Mouse (Mus musculus) liver, embryonic 13.5 days (tissue): Measurements from ENCODE around the gene Vmn2r52. TPM values are rescaled to one million over a fixed set of nuclear protein-coding genes. Genes with fewer than 3 reads are reported as not detected.
"Not testable (repeated sequence)": the region's sequence is repeated elsewhere in the genome, so short reads cannot be mapped to it uniquely, and the experiment has no call there.

Experiments used
- ATAC-seq: fragments of 200-750 bp; cut with Nextera tagmentation; 2 replicates; pipeline ENCODE4 v1.8.0; 2017; ENCODE audit warnings: low read depth, mild to moderate bottlenecking, moderate number of reproducible peaks, moderate library complexity
- DNase-seq: peaks from one replicate; pipeline ENCODE4 v3.0.0; 2022
- H3K27ac ChIP-seq: fragments of 300-500 bp; sonication (generic); 2 replicates; pipeline ENCODE4 v1.5.1; 2015; ENCODE audit warnings: moderate library complexity, mild to moderate bottlenecking, inconsistent platforms
- H3K27me3 ChIP-seq: fragments of 300-500 bp; sonication (generic); 2 replicates; pipeline ENCODE4 v1.6.1; 2015; ENCODE audit warnings: mild to moderate bottlenecking, inconsistent platforms
- H3K36me3 ChIP-seq: fragments of 300-500 bp; sonication (generic); 2 replicates; pipeline ENCODE4 v1.6.1; 2015; ENCODE audit warnings: mild to moderate bottlenecking, inconsistent platforms
- H3K4me1 ChIP-seq: fragments of 300-500 bp; sonication (generic); replicated peaks from 2 replicates; pipeline ENCODE4 v1.6.1; 2015; ENCODE audit warnings: inconsistent platforms
- H3K4me2 ChIP-seq: fragments of 300-500 bp; sonication (generic); 2 replicates; pipeline ENCODE4 v1.6.1; 2015; ENCODE audit warnings: inconsistent platforms, mild to moderate bottlenecking, moderate library complexity
- H3K4me3 ChIP-seq: fragments of 300-500 bp; sonication (generic); replicated peaks from 2 replicates; pipeline ENCODE4 v1.5.1; 2015; ENCODE audit warnings: mild to moderate bottlenecking, inconsistent platforms
- H3K9ac ChIP-seq: fragments of 300-500 bp; sonication (generic); 2 replicates; pipeline ENCODE4 v1.6.1; 2015; ENCODE audit warnings: mild to moderate bottlenecking, inconsistent platforms
- H3K9me3 ChIP-seq: fragments of 300-500 bp; sonication (generic); replicated peaks from 2 replicates; pipeline ENCODE4 v1.6.1; 2016; ENCODE audit warnings: inconsistent platforms
- WGBS: fragments of 180-500 bp; shearing (Covaris S2); methylation state at CpG from one replicate; pipeline ENCODE4 v1.1.7; 2015; ENCODE audit not compliant: insufficient replicate concordance; 5-methylcytosine and 5-hydroxymethylcytosine counted together
- polyA plus RNA-seq: library from polyadenylated mRNA; unstranded; fragments of >200 nt; fragmentation: Nextera tagmentation; extraction: Ambion mirVana; gene quantifications from 2 replicates; pipeline ENCODE4 v1.2.1, GENCODE M21; 2015

Vmn2r52 gene
- polyA plus RNA-seq: not detected in 2 replicates

DNA sequence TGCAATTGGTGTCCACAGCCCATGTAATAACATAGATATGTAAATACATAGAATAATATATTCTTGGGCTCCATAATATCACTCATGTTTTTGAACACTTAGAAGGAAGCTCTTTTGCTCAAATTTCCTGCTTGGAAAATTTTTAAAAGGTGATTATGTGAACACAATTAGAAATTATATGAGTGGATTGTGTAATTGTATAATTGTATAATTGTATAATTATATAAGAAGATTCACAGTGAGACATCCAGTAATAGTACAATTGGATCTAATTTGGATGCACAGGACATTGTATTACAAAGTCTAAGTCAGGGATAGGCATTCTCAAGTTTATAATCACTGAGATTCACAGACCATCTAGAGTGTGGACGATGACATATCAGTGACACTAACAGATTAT lies at the start of gene Vmn2r52:
Gene Vmn2r52, minus strand, starts transcription at position 101 of the 400 bp plus-strand sequence.
- H3K9ac ChIP-seq: no peak within 1 kb of the TSS
- no peak within 1 kb of the TSS for H3K4me2 ChIP-seq
- no peak for ATAC-seq
- no peak within 1 kb of the TSS for H3K4me3 ChIP-seq
- H3K27ac ChIP-seq: no peak within 1 kb of the TSS
- H3K4me1 ChIP-seq: no peaks in the 10 kb centered on the region
- WGBS: 66% methylated on average over 1 of the region's 1 CpGs
- H3K27me3 ChIP-seq: no peaks in the 10 kb centered on the region
- no peaks in the 10 kb centered on the region for H3K36me3 ChIP-seq
- no peak for DNase-seq
- no peaks in the 10 kb centered on the region for H3K9me3 ChIP-seq

DNA sequence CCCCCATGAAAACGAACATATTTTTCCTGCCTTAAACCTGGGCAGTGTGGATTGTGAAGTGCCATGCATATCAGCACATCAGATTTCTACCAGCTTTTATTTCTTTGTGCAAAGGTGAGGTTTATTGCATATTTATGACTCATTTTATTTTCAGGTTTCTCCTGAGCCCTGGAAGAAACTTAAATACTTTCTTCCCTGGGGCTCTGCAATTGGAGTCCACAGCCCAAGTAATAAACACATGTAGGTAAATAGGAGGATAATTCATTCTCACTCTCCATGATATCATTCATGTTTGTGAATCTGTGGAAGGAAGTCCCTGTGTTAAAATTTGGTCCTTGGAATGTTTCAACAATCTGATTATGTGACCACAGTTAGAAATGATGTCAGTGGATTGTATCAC lies 70.7 kb downstream of the Vmn2r52 start, which contains the start of gene Vmn2r51:
Gene Vmn2r51, minus strand, starts transcription at position 101 of the 400 bp plus-strand sequence.
- not testable (repeated sequence) for H3K4me3 ChIP-seq, DNase-seq, H3K9ac ChIP-seq, H3K4me1 ChIP-seq, H3K9me3 ChIP-seq, H3K27me3 ChIP-seq, H3K4me2 ChIP-seq, H3K27ac ChIP-seq, ATAC-seq, H3K36me3 ChIP-seq
- WGBS: 33% methylated on average over 1 of the region's 1 CpGs

Other genes with a start within 250 kb of the Vmn2r52 start
- not detected in 2 replicates for gene Vmn2r48, start 223.0 kb downstream of the Vmn2r52 start, polyA plus RNA-seq
- not detected in 2 replicates for gene Vmn2r49, start 184.3 kb downstream of the Vmn2r52 start, polyA plus RNA-seq
- gene Vmn2r50, start 123.3 kb downstream of the Vmn2r52 start, polyA plus RNA-seq: not detected in 2 replicates
- gene Vmn2r51, start 70.8 kb downstream of the Vmn2r52 start, polyA plus RNA-seq: not detected in 2 replicates
- gene Vmn1r66, start 101.4 kb upstream of the Vmn2r52 start, polyA plus RNA-seq: not detected in 2 replicates